Mouse (Mus musculus): ENCODE data around the gene Lhfp. TPM values are rescaled to one million over a fixed set of nuclear protein-coding genes. Genes with fewer than 3 reads are reported as not detected.

Gene Lhfp
- total RNA-seq, 2 experiments from 2014 or later: not detected

DNA sequence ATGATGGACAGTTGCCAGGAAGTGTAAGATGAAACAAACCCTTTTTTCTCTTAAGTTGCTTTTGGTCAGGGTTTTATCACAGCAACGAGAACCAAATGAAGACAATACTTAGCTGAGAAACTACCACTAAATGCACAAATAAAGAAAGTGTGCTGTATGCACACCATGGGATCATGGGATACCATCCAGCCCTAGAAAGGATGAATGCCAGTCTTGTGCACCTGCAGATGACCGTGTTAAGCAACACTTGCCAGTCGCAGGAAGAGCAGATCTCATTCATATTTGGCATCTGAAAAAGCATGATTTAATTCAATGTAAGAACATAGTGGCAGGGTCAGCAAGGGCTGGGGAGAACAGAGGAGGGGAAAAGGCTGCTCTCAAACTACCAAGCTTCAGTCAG, 107.4 kb downstream of the Lhfp start:
- no peak for ATAC-seq (replicated peaks; ENCODE audit: poor library complexity, severe bottlenecking)

DNA sequence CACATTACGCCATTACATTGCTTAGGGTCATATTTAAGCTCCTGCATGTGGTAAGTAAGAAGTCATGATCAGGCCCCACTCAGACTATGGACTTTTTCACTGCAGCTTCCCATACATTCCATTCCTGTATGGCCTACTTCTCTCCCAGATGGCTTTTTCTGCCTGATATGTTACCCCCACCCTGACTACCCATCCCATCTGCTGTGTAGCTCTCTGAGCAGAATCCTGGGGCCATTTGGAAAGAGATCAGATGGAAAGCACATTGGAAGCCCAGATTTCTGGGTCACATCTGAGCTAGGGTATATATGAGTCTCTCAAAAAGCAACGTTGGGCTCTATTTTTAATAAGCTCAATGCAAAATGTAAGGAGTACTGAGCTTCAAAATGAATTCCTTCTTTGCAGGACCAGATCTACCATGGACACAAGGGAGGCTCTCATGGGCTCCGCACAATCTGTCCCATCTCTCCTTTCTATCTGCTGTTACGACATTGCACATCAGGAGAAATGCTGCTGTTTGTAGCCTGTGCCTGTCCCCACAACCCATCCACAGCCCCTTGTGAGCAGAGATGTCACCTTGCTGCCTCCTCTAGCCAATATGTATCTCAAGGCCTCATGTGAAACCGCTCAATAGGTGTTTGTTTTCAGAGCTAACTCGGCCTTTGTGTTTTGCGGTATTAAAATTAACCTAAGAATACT, 108.4 kb downstream of the Lhfp start:
- ATAC-seq (replicated peaks; ENCODE audit: poor library complexity, severe bottlenecking): no peak

DNA sequence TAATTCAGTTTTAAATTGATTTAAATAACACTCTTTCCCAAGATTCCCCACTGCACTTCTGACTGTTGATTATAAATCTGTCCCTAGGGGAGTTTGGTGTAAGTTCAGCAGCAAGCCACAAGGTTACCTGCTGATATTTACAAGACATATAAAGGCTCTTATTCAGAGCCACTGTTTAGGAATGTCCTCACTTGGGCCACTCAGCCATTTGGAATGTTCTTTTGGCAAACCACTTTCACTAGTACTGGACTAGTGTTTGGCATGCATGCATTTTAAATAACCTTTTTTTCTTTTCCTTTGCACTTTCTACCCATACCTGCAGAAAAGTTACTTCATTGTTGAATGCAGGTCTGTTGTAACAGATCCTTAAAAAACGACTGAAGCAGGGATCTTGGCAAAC, 109.8 kb downstream of the Lhfp start:
- ATAC-seq (replicated peaks; ENCODE audit: poor library complexity, severe bottlenecking): no peak

DNA sequence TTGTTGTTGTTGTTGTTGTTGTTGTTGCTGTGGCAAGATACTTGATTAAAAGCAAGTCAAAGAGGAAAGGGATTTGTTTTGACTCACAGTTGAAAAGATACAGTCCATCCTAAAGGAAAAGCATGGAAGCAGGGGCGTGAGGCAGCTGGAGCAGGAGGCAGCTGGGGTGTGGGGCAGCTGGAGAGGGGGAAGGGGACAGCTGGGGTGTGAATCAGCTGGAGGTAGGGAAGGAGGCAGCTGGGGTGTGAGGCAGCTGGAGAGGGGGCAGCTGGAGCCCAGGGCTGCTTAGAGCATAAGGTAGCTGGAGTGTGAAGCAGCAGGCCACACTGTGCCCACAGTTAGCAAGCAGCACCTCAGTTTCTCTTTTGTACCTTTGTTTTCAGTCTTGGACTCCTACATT, 110.3 kb downstream of the Lhfp start:
- ATAC-seq (replicated peaks; ENCODE audit: poor library complexity, severe bottlenecking): no peak

DNA sequence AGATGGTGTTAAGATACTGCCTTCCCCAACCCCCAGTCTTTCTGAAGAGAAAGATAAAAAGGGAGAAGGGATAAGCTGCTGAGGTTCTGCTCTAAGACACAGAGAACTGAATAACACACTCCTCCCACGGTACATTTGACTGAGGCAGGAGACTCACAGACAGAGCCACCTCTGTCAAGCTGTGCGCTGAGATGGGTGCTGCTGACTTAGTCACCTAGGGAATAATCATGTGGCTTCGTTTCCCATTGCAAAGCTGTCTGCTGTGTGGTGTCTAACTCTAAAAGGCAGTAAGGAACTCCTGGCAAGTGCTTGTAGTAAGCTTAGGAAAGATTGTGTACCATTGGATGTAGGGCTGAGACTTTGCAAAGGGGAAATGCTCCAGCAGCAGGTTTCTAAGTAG, 120.6 kb downstream of the Lhfp start:
- ATAC-seq (replicated peaks; ENCODE audit: poor library complexity, severe bottlenecking): no peak

DNA sequence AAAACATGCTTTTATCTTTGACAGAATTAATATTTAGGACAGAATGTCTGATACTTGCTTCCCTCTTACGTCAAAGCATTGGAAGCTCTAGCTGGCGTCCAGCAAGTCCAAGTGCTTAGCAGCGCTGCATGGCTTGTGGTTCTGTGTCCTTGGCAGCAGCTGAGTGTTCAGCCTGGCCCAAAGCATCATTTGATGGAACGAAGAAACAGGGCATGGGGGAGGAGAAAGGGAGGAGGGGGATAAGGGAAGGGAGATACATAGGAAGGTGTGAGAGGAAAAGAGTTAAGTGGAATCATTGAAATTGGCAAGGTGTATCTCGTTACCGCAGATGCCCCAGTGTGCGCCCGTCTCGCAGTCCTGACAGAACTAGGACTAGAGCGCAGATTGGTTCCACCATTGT, 124.0 kb downstream of the Lhfp start:
- no peak for ATAC-seq (replicated peaks; ENCODE audit: poor library complexity, severe bottlenecking)

DNA sequence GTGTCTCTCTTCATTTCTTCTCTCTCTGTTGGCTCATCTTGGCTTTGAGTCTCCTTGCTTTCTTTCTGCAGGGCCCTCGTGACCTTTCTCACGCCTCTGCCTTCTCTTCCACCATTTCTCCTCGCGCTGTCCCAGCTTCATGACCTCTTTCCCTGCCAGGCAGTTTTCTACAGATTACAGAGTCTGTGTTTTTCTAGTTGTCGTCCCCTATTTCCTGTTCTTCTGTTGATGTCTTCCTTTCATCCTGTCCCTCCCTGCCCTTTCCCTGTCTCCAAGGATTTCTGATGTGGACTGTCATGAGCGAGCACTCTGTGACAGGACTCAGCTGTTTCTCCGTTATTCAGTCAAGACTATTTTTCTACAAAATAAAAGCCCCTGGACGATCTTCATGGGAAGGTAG, 124.7 kb downstream of the Lhfp start:
- ATAC-seq (replicated peaks; ENCODE audit: poor library complexity, severe bottlenecking): no peak

DNA sequence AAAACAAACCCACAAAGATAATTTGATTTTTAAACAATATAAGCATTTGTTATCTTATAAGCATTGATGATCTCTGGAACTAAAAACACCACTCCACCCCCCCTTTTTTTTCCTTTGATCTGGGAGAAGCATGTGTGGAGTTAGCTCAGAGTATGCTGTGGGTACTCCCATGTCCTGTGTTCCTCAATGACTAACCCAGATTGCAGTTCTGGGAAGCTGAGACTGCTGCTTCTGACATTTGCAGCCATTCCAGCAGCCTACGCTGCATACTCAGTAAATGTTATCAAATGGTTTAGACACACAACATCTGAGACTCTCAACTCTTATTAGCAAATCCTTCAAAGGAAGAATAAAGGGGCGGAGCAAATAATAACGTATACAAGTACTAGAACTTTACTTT, 128.2 kb downstream of the Lhfp start:
- no peak for ATAC-seq (replicated peaks; ENCODE audit: poor library complexity, severe bottlenecking)

DNA sequence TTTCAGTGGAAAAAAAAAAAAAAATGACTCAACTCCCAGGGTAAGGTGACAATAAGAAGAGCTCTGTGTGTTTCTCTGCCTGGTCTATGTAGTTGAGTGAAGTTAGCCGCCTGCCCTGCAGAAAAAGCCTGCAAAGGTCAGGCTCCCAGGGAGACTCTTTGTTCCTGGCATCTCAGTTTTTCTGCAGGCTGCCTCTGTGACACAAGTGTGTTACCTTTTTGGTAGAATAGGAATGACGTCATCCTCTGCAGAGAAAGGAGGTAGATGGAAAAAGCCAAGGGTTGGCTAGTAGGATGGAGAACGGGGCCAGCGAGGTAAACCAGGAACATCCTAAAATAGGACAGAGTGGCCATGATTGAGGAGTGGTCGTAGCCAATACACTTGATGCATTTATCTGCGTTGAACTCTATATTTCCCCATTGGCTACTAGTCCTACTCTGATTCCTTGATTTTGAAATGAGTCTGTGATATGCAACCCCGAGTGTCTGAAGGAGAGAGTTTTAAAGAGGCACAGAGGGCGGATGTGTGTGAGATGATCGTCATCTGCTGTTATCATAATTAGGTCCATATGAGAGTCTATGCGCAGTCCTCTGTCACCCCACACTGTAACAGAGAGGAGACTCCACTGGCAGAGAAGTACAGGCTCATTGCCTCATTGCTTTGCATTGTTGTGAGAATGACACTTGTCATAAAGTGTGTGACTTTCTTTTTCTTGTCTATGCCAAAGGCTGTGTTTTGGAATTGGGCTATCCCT, 132.2 kb downstream of the Lhfp start:
- ATAC-seq (replicated peaks; ENCODE audit: poor library complexity, severe bottlenecking): no peak

DNA sequence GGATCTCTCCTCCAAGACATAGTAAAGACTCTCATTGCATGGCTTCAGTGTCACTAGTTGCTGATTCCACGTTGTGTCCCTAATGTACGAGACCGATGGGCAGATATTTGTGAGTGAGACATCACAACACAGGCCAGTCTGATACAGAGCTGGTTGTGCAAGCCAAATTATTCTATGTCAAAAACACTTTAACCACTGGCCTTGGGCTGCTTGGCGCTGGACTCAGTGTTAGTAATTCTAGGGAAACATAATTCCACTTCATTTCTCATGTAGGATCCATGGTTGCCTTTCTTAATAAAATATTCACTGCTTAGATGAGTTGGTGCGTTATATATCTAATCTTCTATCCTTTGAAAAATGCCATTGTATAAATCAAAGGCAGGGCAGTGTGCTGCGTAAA, 138.6 kb downstream of the Lhfp start:
- no peak for ATAC-seq (replicated peaks; ENCODE audit: poor library complexity, severe bottlenecking)

DNA sequence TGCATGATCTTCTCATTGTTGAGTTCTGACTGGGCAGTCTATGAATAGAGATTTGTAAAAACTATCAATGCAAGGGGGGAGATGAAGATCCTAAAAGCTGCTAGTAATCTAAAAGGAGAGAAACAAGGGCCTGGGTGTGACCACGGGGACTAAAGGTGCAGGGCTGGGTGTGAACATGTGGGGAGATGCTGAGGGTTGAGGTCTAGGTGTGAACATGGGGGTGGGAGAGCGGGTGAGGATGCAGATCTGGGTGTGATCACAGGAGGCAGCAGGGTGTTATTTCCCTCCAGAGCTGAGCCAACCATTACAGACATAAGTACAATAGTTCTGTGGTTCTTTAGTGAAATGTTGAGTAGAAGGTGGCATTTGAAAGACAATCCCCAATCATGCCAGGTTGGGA, 144.1 kb downstream of the Lhfp start:
- ATAC-seq (replicated peaks; ENCODE audit: poor library complexity, severe bottlenecking): no peak

DNA sequence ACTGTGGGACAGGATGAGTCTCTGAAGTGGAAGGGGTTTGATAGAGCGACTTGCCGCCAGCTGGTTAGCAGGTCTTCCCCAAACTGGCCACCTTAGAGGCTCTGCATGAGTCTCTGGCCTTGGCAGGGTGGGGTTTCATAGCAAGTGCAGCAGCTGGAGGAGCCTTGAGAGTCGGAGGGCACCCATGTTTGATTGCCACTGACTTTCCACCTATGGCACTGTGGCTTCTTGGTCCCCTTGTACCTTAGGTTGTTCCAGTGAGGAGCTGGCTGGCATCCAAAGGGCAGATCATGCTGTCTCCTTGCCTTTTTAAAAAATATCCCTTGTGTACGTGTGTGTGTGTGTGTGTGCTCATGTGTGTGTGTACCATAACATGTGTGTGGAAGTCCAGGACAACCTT, 152.1 kb downstream of the Lhfp start:
- no peak for ATAC-seq (replicated peaks; ENCODE audit: poor library complexity, severe bottlenecking)

DNA sequence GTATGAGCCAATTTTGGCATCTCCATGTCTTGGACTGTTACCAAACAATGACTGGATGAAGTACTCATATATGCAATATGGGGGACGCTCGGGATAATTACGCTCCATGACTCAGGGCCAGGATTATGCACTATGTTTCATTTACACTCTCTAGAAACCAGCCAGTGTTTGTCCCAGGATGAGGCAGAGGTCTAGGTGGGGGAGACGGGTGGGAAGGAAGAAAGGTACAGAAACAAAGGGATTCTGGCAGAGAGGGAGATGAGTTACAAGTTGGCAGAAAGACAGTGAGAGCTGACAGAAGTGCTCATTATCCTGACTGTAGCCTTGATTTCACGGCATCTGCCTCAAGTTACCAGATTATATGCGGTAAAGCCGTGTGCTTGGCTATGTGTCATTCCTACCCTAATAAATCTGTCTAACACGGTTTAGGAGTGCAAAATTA, 154.4 kb downstream of the Lhfp start:
- ATAC-seq (replicated peaks; ENCODE audit: poor library complexity, severe bottlenecking): no peak

DNA sequence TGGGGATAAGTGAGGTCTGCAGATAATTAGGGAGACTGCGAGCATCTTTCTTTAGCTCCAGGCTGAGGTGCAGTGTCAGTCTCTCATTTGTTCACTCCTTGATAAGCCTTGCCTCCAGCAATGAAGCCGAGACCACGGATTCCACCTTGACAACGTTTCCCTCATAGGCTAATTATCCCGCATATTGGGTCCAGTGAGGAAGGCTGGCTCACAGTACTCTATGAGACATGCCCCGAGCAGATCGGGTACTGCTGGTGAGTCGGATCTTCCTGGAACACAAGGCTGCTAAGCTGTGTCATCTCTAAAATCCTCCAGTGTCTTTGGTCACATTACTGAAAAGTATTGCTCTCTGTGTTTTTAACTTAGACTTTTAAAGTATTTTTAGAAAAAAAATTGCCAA, 158.8 kb downstream of the Lhfp start:
- no peak for ATAC-seq (replicated peaks; ENCODE audit: poor library complexity, severe bottlenecking)

DNA sequence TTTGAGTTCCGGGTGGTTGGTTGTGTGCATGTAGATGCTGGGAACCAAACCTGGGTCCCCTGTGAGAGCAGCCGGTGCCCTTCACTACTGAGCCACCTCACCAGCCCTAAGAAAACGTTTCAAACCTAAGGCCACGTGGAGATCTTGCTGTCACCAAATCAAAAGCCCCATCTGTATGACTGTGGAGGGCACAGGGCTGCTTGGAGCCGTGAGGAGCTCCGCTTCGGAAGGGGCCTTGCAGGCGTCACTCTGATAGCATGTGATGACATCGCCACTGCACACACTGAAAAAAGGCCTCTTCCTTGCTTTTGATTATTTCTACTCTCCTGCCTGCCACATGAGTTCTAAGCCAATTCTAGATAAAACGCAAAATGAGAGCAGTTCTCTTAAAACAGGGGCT, 159.5 kb downstream of the Lhfp start:
- no peak for ATAC-seq (replicated peaks; ENCODE audit: poor library complexity, severe bottlenecking)

DNA sequence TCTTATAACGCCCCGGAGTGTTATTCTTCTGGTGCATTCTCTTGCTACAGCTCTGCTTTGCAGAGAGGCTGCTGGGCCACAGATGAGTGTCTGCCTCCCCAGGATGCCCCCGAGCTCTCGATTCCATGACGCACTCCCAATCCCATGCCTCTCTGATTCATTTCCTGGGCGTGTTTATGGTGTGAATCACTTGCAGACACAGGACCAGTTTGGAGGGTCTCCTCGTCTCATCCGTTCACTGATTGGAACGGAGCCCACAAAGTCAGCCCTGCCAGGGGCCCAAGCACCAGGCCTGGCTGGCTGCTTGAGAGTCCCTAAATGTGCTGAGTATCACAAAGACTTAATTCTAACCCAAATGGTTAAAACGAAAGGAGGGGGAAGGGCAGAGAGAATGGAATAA, 160.3 kb downstream of the Lhfp start:
- ATAC-seq (replicated peaks; ENCODE audit: poor library complexity, severe bottlenecking): no peak

DNA sequence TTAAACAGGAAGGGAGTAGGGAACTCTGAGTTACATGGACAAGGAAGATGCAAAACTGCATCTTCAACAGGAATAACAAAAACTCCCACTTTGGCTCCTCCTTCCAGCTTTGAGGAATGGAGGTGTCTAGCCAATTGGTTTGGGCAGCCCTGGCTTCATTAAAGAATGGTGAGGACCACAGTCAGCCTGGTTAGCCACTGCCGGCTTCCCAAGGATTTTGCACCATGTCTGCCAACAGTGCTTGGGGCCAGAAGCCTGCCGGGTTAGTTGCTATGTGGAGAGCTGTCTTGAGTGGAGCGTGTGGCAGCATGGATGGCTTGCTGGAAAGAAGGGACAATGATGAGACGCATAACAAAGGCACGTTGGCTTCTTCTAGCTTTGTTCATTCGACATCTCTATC, 160.9 kb downstream of the Lhfp start:
- ATAC-seq (replicated peaks; ENCODE audit: poor library complexity, severe bottlenecking): no peak

DNA sequence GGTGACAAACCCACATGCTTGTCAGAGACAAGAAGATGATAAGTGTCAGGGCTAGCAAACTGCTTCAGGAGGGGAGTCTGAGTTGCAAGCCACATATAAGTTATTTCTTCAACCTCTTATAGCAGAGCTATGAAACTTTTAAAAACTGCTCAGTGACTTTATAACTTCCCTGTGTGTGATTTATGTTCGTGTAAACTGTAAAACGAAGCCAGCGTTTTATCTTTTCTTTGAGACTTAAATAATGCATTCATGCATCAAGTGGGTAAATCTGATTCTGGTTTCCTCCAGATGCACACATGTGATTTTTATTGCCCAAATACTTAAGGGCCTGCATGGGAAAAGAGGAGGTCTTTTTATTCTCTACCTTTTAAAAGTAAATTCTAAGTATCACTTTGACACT, 161.4 kb downstream of the Lhfp start:
- ATAC-seq (replicated peaks; ENCODE audit: poor library complexity, severe bottlenecking): no peak

DNA sequence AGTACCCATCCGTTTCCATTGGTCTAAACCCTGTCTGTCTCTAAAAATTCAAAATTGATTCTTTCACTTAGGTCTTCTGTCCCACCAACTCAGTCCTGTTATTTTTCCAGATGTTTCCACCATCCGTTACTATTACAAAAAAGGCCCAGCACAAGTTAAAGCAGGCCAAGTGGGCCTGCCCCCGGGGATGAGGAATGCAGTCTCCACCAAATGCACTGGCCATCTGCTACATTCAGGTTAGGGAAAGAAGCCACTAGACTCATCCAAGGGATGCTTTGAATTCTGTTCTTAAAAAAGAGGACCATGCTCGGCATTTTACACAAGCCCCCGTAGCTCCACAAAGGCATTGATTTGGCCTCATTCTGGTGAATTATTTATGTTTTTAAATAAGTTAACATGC, 162.3 kb downstream of the Lhfp start:
- no peak for ATAC-seq (replicated peaks; ENCODE audit: poor library complexity, severe bottlenecking)

DNA sequence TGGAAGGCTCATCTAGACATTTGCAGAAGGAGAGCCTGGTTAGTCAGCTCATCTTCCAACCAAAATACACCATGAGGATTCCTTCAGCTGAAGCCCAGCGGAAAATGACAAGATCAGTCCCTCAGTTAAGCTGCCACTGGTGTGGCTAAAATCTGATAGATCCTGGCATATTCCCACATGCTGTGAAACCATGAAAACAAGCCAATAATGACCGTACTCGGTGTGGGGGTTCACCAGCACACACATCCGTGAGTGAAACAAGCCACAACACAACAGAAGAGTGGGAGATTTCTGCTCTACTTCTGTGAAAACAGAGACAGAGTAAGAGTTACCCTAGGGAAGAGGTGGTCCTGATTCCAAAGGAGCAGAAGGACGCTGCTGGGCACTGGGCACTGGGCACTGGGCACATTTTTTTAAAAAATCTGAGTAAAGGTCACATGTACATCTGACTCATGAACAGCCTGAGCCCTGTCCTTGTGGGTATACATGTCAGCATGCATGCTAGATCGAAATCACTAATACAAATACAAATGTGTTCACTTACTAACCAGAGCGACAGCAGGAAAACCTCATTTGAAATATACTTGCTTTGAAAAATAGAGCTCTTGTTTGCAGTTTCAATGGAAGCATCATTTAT, 163.1 kb downstream of the Lhfp start:
- no peak for ATAC-seq (replicated peaks; ENCODE audit: poor library complexity, severe bottlenecking)

DNA sequence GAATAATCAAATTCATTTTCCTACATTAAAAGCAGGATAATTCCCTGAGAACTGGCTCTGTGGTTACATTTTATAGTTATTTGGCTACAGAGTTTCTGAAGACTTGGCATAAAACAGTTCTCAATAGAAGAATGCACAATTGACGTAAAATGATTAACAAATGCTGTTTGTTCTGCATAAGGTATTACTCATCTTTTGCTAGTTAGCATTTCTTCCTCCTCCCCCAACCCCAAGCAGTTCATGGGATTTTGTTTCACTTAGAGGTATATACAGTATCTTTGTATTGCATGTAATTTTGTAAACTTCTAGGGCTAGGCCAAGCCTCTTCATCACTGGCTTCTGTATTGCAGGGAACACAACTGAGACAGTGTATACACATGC, 163.6 kb downstream of the Lhfp start:
- ATAC-seq (replicated peaks; ENCODE audit: poor library complexity, severe bottlenecking): no peak

DNA sequence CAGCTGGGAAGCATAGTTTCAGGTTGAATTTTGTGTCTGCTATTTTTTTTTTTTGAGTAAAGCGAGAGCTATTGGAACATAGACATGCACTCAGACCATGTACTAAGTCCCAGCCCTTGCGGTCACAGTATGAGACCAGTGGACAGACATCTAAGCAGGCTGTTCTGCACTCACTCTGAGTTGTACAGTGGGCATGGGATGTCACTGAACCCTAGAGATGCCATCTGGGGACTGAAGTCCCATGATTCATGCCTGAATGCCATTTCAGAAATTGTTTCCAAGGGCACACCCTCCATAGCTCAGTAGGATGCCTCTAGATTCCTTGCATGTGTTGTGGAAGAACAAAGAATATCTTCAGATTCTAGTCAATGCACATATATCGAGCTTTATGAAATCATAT, 164.4 kb downstream of the Lhfp start:
- no peak for ATAC-seq (replicated peaks; ENCODE audit: poor library complexity, severe bottlenecking)
